Mouse (Mus musculus): ENCODE data around the gene Arhgef25. TPM values are rescaled to one million over a fixed set of nuclear protein-coding genes. Genes with fewer than 3 reads are reported as not detected.
A peak's percentile ranks its signal among the peaks of the same experiment; 100 is the strongest.

The Arhgef25 gene
- total RNA-seq, 2 experiments from 2014 or later, result 40.4 to 43.0 TPM

- DNase-seq (ENCODE audit: low spot score in 2 of 2), result no peak
Measured at GRCm38 (mm10) chr10:127187371-127188078, 2.4 kb downstream of the Arhgef25 start.

- no peak for DNase-seq (ENCODE audit: low spot score in 2 of 2)
Measured at GRCm38 (mm10) chr10:127186451-127186850, 3.4 kb downstream of the Arhgef25 start.

- no peak for DNase-seq (ENCODE audit: low spot score in 2 of 2)
Measured at GRCm38 (mm10) chr10:127185506-127185905, 4.4 kb downstream of the Arhgef25 start.

- DNase-seq (ENCODE audit: low spot score in 2 of 2), result no peak
Measured at GRCm38 (mm10) chr10:127185101-127185500, 4.8 kb downstream of the Arhgef25 start.

- no peak for DNase-seq (ENCODE audit: low spot score in 2 of 2)
Measured at GRCm38 (mm10) chr10:127183759-127184158, 6.1 kb downstream of the Arhgef25 start.

GRCm38 (mm10) chr10:127182624-127183023 is 7.3 kb downstream of the Arhgef25 start:
- no peak for DNase-seq (ENCODE audit: low spot score in 2 of 2)

- no peak for DNase-seq (ENCODE audit: low spot score in 2 of 2)
Measured at GRCm38 (mm10) chr10:127181566-127181965, 8.3 kb downstream of the Arhgef25 start.

- DNase-seq (ENCODE audit: low spot score in 2 of 2), result peak in 1 of 2 experiments; percentile 6
Measured at GRCm38 (mm10) chr10:127180695-127181047, 9.2 kb downstream of the Arhgef25 start.

- DNase-seq (ENCODE audit: low spot score in 2 of 2), result peak in 1 of 2 experiments; percentile 25
Measured at GRCm38 (mm10) chr10:127179871-127180694, 9.8 kb downstream of the Arhgef25 start, which contains the start of gene Slc26a10. Gene Slc26a10 (minus strand): TSS chr10:127180645.

- peak in 1 of 2 experiments; percentile 22 for DNase-seq (ENCODE audit: low spot score in 2 of 2)
Measured at GRCm38 (mm10) chr10:127178286-127179027, 11.4 kb downstream of the Arhgef25 start.

GRCm38 (mm10) chr10:127177719-127178118 is 12.2 kb downstream of the Arhgef25 start:
- peak; percentile 56 to 77 for DNase-seq (ENCODE audit: low spot score in 2 of 2)

- DNase-seq (ENCODE audit: low spot score in 2 of 2), result peak in 1 of 2 experiments; percentile 10
Measured at GRCm38 (mm10) chr10:127177235-127177634, 12.6 kb downstream of the Arhgef25 start.

- peak in 1 of 2 experiments; percentile 12 for DNase-seq (ENCODE audit: low spot score in 2 of 2)
Measured at GRCm38 (mm10) chr10:127176756-127177155, 13.1 kb downstream of the Arhgef25 start.

GRCm38 (mm10) chr10:127176228-127176627 is 13.7 kb downstream of the Arhgef25 start:
- DNase-seq (ENCODE audit: low spot score in 2 of 2), result no peak

GRCm38 (mm10) chr10:127174170-127174569 is 15.7 kb downstream of the Arhgef25 start:
- no peak for DNase-seq (ENCODE audit: low spot score in 2 of 2)

- DNase-seq (ENCODE audit: low spot score in 2 of 2), result no peak
Measured at GRCm38 (mm10) chr10:127173148-127174065, 16.5 kb downstream of the Arhgef25 start.

GRCm38 (mm10) chr10:127171631-127172200 is 18.2 kb downstream of the Arhgef25 start:
- no peak for DNase-seq (ENCODE audit: low spot score in 2 of 2)

GRCm38 (mm10) chr10:127170837-127171272 is 19.0 kb downstream of the Arhgef25 start:
- DNase-seq (ENCODE audit: low spot score in 2 of 2), result peak in 1 of 2 experiments; percentile 68

- no peak for DNase-seq (ENCODE audit: low spot score in 2 of 2)
Measured at GRCm38 (mm10) chr10:127170002-127170401, 19.9 kb downstream of the Arhgef25 start.
